Mouse (Mus musculus) liver, embryonic 16.5 days (tissue): ENCODE results near the gene Atrip. TPM values are rescaled to one million over a fixed set of nuclear protein-coding genes. Genes with fewer than 3 reads are reported as not detected.

ENCODE experiments used
- ATAC-seq: fragments of 200-750 bp; cut with Nextera tagmentation; 2 replicates; pipeline ENCODE4 v1.8.0; 2017; ENCODE audit warnings: low read depth, mild to moderate bottlenecking, moderate number of reproducible peaks, moderate library complexity
- H3K27ac ChIP-seq: fragments of 300-500 bp; sonication (generic); 2 replicates; pipeline ENCODE4 v1.5.1; 2014; ENCODE audit warnings: mild to moderate bottlenecking, low read length
- H3K27me3 ChIP-seq: fragments of 300-500 bp; sonication (generic); 2 replicates; pipeline ENCODE4 v1.6.1; 2014; ENCODE audit warnings: low read depth, low read length, mixed read lengths; ENCODE audit not compliant: control insufficient read depth, insufficient read depth
- H3K36me3 ChIP-seq: fragments of 300-500 bp; sonication (generic); 2 replicates; pipeline ENCODE4 v1.6.1; 2014; ENCODE audit warnings: mild to moderate bottlenecking; ENCODE audit not compliant: control insufficient read depth, insufficient read depth
- H3K4me1 ChIP-seq: fragments of 300-500 bp; sonication (generic); 2 replicates; pipeline ENCODE4 v1.6.1; 2014; ENCODE audit warnings: low read depth, low read length, mixed read lengths; ENCODE audit not compliant: control insufficient read depth
- H3K4me2 ChIP-seq: fragments of 300-500 bp; sonication (generic); 2 replicates; pipeline ENCODE4 v1.6.1; 2014; ENCODE audit warnings: low read depth, low read length, mixed read lengths
- H3K4me3 ChIP-seq: fragments of 300-500 bp; sonication (generic); 2 replicates; pipeline ENCODE4 v1.5.1; 2014; ENCODE audit warnings: low read depth, mild to moderate bottlenecking, low read length
- H3K9ac ChIP-seq: fragments of 300-500 bp; sonication (generic); 2 replicates; pipeline ENCODE4 v1.6.1; 2014; ENCODE audit warnings: low read depth, low read length
- H3K9me3 ChIP-seq: fragments of 300-500 bp; sonication (generic); replicated peaks from 2 replicates; pipeline ENCODE4 v1.6.1; 2016; ENCODE audit warnings: low read length; ENCODE audit not compliant: control insufficient read depth
- WGBS: fragments of 180-500 bp; shearing (Covaris S2); extraction: QIAGEN DNeasy Blood & Tissue Kit; methylation state at CpG from one replicate; pipeline ENCODE4 v1.1.7; 2014; ENCODE audit not compliant: insufficient replicate concordance; 5-methylcytosine and 5-hydroxymethylcytosine counted together
- polyA plus RNA-seq: library from polyadenylated mRNA; unstranded; fragments of >200 nt; fragmentation: Nextera tagmentation; extraction: Ambion mirVana; gene quantifications from 2 replicates; pipeline ENCODE4 v1.2.1, GENCODE M21; 2015

The Atrip gene
- polyA plus RNA-seq, 1 experiment from 2014 or later: 8.8 TPM

DNA sequence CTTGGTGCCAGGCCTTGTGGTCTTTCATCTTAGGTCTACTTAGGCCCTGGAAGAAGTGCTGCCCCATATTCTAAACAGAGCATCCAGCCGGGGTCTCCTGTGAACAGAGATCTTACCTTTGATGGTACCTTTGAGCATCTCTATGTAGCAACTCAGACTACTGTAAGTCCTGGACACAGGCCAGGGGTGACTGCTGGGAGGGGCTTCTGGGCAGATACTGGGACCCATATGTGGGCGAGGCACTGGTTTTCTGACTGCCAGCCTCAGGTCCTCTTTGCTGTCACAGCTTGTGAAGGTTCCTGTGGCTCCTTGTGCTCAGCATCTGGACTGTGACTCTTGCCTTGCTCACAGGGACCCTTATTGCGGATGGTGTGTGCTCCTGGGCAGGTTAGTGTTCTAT is 28.6 kb upstream of the Atrip start:
- Histone ChIP-seq H3K4me1 (peaks cover 3% of the 10 kb centered on the region), H3K9me3 (no peaks in the 10 kb centered on the region), H3K27ac (no peak overlapping the region), H3K4me3 (no peak overlapping the region), H3K9ac (no peak overlapping the region), H3K27me3 (no peaks in the 10 kb centered on the region), H3K36me3 (no peaks in the 10 kb centered on the region), H3K4me2 (no peak overlapping the region)
- ATAC-seq: no peak
- whole genome bisulfite sequencing: 49% methylated on average over 3 of the region's 3 CpGs

DNA sequence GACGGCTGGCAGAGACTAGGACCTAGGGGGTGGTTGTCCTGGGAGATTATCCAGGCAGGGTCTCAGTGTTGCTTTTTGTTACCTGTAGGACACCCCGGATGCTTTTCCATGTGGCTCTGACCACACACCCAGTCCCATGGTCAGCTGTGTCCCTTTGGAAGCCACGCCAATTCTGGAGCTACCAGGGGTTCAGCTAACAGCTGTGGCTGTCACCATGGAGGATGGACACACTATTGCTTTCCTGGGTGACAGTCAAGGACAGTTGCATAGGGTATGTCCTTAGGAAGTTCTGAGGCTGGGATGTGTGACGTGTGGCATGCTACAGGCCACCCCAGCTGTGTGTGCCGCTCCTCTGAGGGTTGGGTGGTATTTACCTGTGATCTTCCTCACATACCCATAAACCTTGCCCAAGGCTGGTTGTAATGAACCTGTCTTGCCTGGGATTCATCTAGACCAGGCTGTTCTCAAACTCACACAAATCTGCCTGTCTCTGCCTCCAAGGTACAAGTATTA is 28.1 kb upstream of the Atrip start:
- H3K4me2 ChIP-seq: no peak overlapping the region
- H3K27ac ChIP-seq: no peak overlapping the region
- H3K9me3 ChIP-seq: no peaks in the 10 kb centered on the region
- peaks cover 5% of the 10 kb centered on the region for H3K27me3 ChIP-seq
- no peak for ATAC-seq
- H3K4me3 ChIP-seq: no peak overlapping the region
- WGBS: 72% methylated on average over 5 of the region's 5 CpGs
- H3K4me1 ChIP-seq: peaks cover 3% of the 10 kb centered on the region
- H3K36me3 ChIP-seq: no peaks in the 10 kb centered on the region
- no peak overlapping the region for H3K9ac ChIP-seq

DNA sequence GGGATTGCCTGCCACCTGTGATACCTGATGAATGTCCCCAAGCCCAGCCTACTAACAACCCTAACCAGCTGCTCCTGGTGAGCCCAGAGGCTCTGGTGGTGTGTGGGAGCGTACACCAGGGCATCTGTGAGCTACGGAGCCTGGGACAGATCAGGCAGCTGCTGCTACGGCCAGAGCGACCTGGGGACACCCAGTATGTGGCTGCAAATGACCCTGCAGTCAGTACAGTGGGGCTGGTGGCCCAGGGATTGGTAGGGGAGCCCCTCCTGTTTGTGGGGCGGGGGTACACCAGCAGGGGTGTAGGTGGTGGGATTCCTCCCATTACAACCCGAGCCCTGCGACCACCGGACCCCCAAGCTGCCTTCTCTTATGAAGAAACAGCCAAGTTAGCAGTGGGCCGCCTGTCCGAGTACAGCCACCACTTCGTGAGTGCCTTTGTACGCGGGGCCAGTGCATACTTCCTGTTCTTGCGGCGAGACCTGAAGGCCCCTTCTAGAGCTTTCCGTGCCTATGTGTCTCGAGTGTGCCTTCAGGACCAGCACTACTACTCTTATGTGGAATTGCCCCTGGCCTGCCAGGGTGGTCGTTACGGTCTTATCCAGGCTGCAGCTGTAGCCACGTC is 26.5 kb upstream of the Atrip start:
- no peak for ATAC-seq
- Histone ChIP-seq H3K4me2 (no peak overlapping the region), H3K36me3 (no peaks in the 10 kb centered on the region), H3K4me1 (peaks cover 3% of the 10 kb centered on the region), H3K9ac (no peak overlapping the region), H3K4me3 (no peak overlapping the region), H3K9me3 (no peaks in the 10 kb centered on the region), H3K27ac (no peak overlapping the region), H3K27me3 (peaks cover 20% of the 10 kb centered on the region)
- 52% methylated on average over 20 of the region's 20 CpGs for WGBS

DNA sequence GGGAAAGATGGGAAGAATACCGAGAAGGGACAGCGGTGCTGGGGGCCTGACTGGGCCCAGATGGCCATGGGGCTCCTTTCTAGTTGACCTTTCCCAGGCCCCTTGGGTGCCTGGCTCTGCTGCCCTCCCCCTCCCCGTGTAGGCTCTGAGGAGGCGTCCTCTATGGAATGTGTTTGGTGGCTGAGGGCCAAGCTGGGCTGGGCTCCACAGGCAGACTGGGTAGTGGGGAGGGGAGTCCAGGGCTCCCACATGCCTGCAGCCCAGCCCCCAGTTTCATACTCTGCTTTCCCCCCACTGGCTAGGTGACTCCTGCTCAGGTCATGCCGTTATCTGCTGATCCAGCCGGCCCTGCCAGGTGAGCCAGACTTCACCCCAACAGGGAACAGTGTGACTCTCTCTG is 25.0 kb upstream of the Atrip start:
- Histone ChIP-seq H3K27ac (no peak overlapping the region), H3K4me3 (no peak overlapping the region), H3K9me3 (no peaks in the 10 kb centered on the region), H3K27me3 (peaks cover 35% of the 10 kb centered on the region), H3K36me3 (no peaks in the 10 kb centered on the region), H3K9ac (no peak overlapping the region), H3K4me2 (no peak overlapping the region), H3K4me1 (peaks cover 3% of the 10 kb centered on the region)
- peak; percentile 52 for ATAC-seq
- WGBS: 59% methylated on average over 6 of the region's 6 CpGs

DNA sequence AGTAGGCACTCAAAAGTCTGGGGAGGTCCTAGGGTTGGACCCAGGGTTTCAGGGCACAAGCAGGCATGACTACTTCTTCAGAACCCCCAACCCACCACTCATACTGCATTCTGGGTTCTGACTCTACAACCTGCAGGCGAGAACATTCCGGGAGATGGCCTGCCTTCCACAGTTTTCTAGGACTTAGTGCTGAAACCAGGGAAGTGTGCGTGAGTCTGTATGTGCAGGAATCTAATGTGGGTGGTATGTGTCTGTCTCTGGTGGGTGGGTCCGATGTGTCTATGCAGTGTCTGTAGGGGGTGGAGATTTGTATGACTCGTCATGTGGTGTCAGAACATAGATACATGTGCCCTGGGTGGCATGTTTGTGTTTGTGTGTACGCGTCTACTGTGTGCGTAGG is 24.4 kb upstream of the Atrip start:
- 65% methylated on average over 8 of the region's 8 CpGs for WGBS
- Histone ChIP-seq H3K4me3 (no peak overlapping the region), H3K4me2 (no peak overlapping the region), H3K4me1 (peaks cover 3% of the 10 kb centered on the region), H3K27ac (peak overlapping the region; percentile 81), H3K9me3 (no peaks in the 10 kb centered on the region), H3K9ac (no peak overlapping the region), H3K36me3 (no peaks in the 10 kb centered on the region), H3K27me3 (peaks cover 37% of the 10 kb centered on the region)
- ATAC-seq: no peak

DNA sequence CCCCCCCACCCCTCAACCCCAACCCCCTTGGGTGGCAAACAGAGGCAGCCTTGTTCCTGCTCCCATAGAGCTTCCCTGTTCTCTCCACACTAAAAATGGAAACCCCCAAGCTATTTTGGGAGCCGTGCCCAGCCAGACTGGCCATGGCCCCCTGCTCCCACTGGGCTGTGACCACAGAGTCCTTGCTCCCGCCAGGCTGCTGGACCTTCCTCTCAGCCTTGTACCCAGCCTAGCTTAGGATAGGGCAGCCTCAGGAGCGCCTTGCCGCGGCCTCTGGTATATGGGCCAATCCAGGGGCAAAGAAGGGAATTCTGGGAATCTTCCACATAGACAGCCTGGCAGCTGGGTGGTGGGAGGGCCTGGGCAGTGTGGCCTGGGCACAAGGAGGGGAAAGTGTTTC is 23.9 kb upstream of the Atrip start:
- Histone ChIP-seq H3K4me2 (peak overlapping the region; percentile 62; the same call in 1 of the 2 replicates), H3K27ac (peak overlapping the region; percentile 81), H3K4me1 (peaks cover 3% of the 10 kb centered on the region), H3K9ac (peak overlapping the region; percentile 18; the same call in 1 of the 2 replicates), H3K4me3 (no peak overlapping the region; the same call in 1 of the 2 replicates), H3K27me3 (peaks cover 37% of the 10 kb centered on the region), H3K9me3 (no peaks in the 10 kb centered on the region), H3K36me3 (no peaks in the 10 kb centered on the region)
- no peak for ATAC-seq
- 47% methylated on average over 5 of the region's 5 CpGs for WGBS

DNA sequence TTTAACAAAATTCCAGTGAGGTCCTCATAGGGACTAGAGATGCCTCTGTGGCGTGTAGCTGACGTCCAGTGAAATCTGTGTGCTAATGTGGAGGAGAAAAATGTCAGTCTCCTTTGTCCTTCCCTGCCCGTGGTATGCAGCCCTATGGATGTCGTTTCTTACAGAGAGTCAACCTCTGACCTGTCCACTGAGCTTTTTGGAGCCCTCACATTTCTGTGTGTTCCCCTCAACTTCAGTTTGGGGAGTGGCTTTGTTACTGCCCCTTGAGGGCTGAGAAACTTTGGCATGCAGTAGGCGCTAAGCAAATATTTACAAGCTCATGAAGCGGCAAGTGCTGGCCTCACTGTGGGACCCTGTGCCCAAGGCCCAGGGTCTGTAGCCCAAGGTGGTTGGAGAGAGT is 23.4 kb upstream of the Atrip start:
- ATAC-seq: no peak
- H3K4me1 ChIP-seq: peaks cover 3% of the 10 kb centered on the region
- WGBS: 50% methylated on average over 6 of the region's 6 CpGs
- H3K9ac ChIP-seq: no peak overlapping the region
- no peaks in the 10 kb centered on the region for H3K9me3 ChIP-seq
- H3K27me3 ChIP-seq: peaks cover 37% of the 10 kb centered on the region
- H3K4me3 ChIP-seq: peak overlapping the region; percentile 59
- no peaks in the 10 kb centered on the region for H3K36me3 ChIP-seq
- peak overlapping the region; percentile 62 for H3K4me2 ChIP-seq
- peak overlapping the region; percentile 81 for H3K27ac ChIP-seq

DNA sequence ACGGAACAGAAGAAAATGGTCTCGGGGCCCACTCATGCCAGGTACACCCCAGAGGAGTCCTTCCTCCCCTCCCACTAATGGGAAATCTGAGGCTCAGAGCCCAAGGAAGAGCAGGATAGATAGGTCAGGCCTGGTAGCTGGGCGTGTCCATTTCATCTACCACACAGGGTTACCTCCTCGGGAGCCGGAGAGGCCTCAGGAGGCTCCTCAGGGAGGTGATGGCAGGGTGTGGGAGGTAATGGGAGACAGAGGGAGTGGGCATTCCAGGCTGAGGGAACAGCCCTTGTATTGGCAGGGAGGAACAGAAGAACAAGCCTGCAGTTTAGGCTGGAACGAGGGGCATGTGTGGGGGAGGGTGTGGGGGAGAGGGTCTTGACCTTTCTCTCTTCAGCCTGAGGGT is 22.9 kb upstream of the Atrip start:
- Histone ChIP-seq H3K27me3 (peaks cover 37% of the 10 kb centered on the region), H3K4me3 (peak overlapping the region; percentile 59), H3K9ac (no peak overlapping the region), H3K36me3 (no peaks in the 10 kb centered on the region), H3K4me2 (peak overlapping the region; percentile 62), H3K9me3 (no peaks in the 10 kb centered on the region), H3K27ac (peak overlapping the region; percentile 81), H3K4me1 (peaks cover 3% of the 10 kb centered on the region)
- 45% methylated on average over 6 of the region's 6 CpGs for WGBS
- ATAC-seq: no peak

DNA sequence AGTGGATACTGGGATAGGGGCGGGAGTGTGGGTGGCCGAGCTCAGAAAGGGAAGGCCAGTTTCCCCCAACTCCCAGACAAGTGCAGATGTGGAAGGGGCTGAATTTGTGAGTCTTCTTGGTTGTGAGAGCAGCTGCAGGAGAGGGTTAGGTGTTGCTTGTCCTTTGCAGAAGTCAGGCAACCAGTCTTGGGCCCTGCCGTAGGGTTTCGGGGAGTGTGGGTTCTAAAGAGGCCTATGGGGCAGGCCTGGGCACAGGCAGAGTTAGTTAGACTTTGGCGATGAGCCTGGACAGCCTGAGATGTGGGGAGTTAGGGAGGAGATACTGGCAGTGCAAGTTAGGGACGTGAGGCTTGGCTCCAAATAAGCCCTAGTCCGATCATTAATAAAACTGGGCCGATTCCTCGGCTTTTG is 22.3 kb upstream of the Atrip start:
- Histone ChIP-seq H3K27ac (peak overlapping the region; percentile 81), H3K4me1 (peaks cover 3% of the 10 kb centered on the region), H3K4me2 (peak overlapping the region; percentile 62), H3K27me3 (peaks cover 37% of the 10 kb centered on the region), H3K9ac (peak overlapping the region; percentile 30), H3K4me3 (peak overlapping the region; percentile 59), H3K9me3 (no peaks in the 10 kb centered on the region), H3K36me3 (no peaks in the 10 kb centered on the region; the same call in 1 of the 2 replicates)
- ATAC-seq: no peak
- 56% methylated on average over 9 of the region's 9 CpGs for WGBS
